Mouse (Mus musculus) kidney, embryonic 15.5 days (tissue): ENCODE data around the gene Gsta2. TPM values are rescaled to one million over a fixed set of nuclear protein-coding genes. Genes with fewer than 3 reads are reported as not detected.
"Not testable (repeated sequence)": the region's sequence is repeated elsewhere in the genome, so short reads cannot be mapped to it uniquely, and the experiment has no call there.

Source experiments
- ATAC-seq: fragments of 200-750 bp; cut with Nextera tagmentation; replicated peaks from 2 replicates; pipeline ENCODE4 v1.8.0; 2017; ENCODE audit warnings: moderate TSS enrichment; ENCODE audit not compliant: low FRiP score
- H3K27ac ChIP-seq: fragments of 300-500 bp; sonication (generic); 2 replicates; pipeline ENCODE4 v1.5.1; 2015; ENCODE audit warnings: mild to moderate bottlenecking, inconsistent platforms
- H3K27me3 ChIP-seq: fragments of 300-500 bp; sonication (generic); 2 replicates; pipeline ENCODE4 v1.6.1; 2015; ENCODE audit warnings: inconsistent platforms
- H3K36me3 ChIP-seq: fragments of 300-500 bp; sonication (generic); 2 replicates; pipeline ENCODE4 v1.6.1; 2015; ENCODE audit warnings: inconsistent platforms
- H3K4me1 ChIP-seq: fragments of 300-500 bp; sonication (generic); 2 replicates; pipeline ENCODE4 v1.6.1; 2015; ENCODE audit warnings: inconsistent platforms
- H3K4me2 ChIP-seq: fragments of 300-500 bp; sonication (generic); 2 replicates; pipeline ENCODE4 v1.6.1; 2015; ENCODE audit warnings: moderate library complexity, mild to moderate bottlenecking, inconsistent platforms
- H3K4me3 ChIP-seq: fragments of 300-500 bp; sonication (generic); replicated peaks from 2 replicates; pipeline ENCODE4 v1.5.1; 2015; ENCODE audit warnings: mild to moderate bottlenecking, inconsistent platforms
- H3K9ac ChIP-seq: fragments of 300-500 bp; sonication (generic); 2 replicates; pipeline ENCODE4 v1.6.1; 2015; ENCODE audit warnings: mild to moderate bottlenecking, inconsistent platforms
- H3K9me3 ChIP-seq: fragments of 300-500 bp; sonication (generic); replicated peaks from 2 replicates; pipeline ENCODE4 v1.6.1; 2016; ENCODE audit warnings: inconsistent platforms
- WGBS: fragments of 180-500 bp; shearing (Covaris S2); methylation state at CpG from one replicate; pipeline ENCODE4 v1.1.7; 2015; ENCODE audit warnings: mixed read lengths; 5-methylcytosine and 5-hydroxymethylcytosine counted together
- polyA plus RNA-seq: library from polyadenylated mRNA; unstranded; fragments of >200 nt; fragmentation: Nextera tagmentation; extraction: Ambion mirVana; gene quantifications from 2 replicates; pipeline ENCODE4 v1.2.1, GENCODE M21; 2015

Gsta2 gene
- polyA plus RNA-seq, 1 experiment from 2014 or later = 41.3 TPM

- Histone ChIP-seq H3K27me3 (peaks cover 10% of the 10 kb centered on the region; the same call in 1 of the 2 replicates), H3K4me1 (peaks cover 11% of the 10 kb centered on the region), H3K9ac (no peak overlapping the region), H3K36me3 (no peaks in the 10 kb centered on the region), H3K4me2 (peak overlapping the region; percentile 65), H3K4me3 (peak overlapping the region; percentile 34), H3K9me3 (no peaks in the 10 kb centered on the region), H3K27ac (no peak overlapping the region)
- ATAC-seq = no peak
- 39% methylated on average over 8 of the region's 8 CpGs for WGBS
These were observed 22.0 kb upstream of the Gsta2 start for GRCm38 (mm10) chr9:78377546-78377945.

- Histone ChIP-seq H3K4me3 (no peak overlapping the region), H3K9ac (no peak overlapping the region), H3K9me3 (no peaks in the 10 kb centered on the region), H3K27ac (no peak overlapping the region), H3K4me1 (peaks cover 11% of the 10 kb centered on the region), H3K4me2 (no peak overlapping the region), H3K36me3 (no peaks in the 10 kb centered on the region), H3K27me3 (peaks cover 10% of the 10 kb centered on the region; the same call in 1 of the 2 replicates)
- ATAC-seq = no peak
- 70% methylated on average over 4 of the region's 4 CpGs for WGBS
These were observed 19.9 kb upstream of the Gsta2 start for GRCm38 (mm10) chr9:78375486-78375885.

DNA sequence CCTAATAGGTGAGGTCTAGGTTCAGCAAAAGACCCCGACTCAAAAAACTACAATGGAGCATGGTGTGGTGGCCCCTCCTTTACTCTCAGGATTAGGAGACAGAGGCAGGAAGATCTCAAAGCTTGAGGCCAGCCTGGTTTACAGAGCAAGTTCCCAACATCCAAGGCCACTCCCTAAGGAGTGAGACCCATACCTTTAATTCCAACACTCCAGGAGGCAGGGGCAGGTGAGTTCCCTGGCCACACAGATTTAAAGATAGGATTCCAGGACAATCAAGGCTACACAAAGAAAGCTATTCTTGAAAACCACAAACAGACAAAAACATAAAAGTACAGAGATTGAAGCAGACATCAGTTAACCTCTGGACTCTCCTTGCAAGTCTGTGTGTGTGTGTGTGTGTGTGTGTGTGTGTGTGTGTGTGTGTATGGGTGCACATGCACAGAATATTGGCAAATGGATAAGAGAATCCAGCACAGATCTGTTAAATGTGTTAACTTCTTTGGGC is 19.3 kb upstream of the Gsta2 start:
- no peaks in the 10 kb centered on the region for H3K9me3 ChIP-seq
- H3K4me2 ChIP-seq = no peak overlapping the region
- H3K27ac ChIP-seq = no peak overlapping the region
- H3K27me3 ChIP-seq = peaks cover 6% of the 10 kb centered on the region; the same call in 1 of the 2 replicates
- H3K4me1 ChIP-seq = peaks cover 11% of the 10 kb centered on the region
- H3K9ac ChIP-seq = no peak overlapping the region
- H3K4me3 ChIP-seq = no peak overlapping the region
- ATAC-seq = no peak
- no peaks in the 10 kb centered on the region for H3K36me3 ChIP-seq
- 65% methylated on average over 1 of the region's 1 CpGs for WGBS

DNA sequence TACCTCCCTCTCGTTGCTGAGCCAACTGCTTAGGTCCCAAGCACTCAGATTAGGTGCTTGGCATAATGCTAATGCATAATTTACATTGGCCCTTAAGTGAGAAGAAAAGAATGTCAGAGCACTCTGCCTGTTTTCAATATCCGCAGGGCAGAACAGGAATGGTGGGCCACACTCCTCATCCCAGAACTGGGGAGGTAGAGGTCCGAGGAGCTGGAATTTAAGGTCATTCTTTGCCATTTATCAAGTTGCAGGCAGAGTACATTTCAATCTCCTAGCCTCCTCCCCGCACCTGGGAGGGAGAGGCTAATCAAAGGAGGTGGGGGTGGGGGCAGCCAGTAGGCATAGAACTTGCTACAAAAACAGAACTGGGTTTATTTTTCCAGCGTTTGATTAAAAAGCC is 18.8 kb upstream of the Gsta2 start:
- no peak overlapping the region for H3K4me3 ChIP-seq

DNA sequence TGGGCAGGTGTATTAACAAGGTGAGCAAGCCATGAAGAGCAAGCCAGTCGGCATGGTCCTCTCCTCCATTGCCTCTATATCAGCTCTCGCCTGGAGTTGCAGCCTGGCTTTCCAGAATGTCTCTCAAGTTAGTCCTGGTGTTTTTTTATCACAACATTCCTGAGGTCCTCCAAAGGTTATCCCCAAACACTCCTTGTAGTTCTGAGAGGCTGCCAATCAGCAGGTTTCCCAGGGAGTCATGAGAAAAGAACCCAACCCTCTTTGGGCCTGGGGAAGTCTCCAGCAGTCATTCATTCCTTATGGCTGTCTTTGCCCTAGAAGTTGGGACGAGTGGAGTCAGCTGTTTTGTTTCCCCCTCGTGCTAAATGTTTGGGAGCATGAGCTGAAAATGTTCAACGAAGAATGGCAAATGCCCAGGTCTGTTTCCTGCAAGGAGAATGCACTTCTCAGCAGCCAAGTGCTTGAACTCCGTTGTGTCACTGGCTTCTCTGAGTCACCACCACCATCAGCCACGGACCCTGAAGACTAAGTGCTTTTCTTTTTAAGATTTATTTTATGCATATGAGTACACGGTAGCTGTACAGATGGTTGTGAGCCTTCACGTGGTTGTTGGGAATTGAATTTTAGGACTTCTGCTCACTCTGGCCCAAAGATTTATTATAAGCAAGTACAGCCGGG is 17.4 kb upstream of the Gsta2 start:
- H3K27me3 ChIP-seq = peaks cover 5% of the 10 kb centered on the region; the same call in 1 of the 2 replicates
- no peak overlapping the region for H3K4me2 ChIP-seq
- H3K27ac ChIP-seq = no peak overlapping the region
- H3K9ac ChIP-seq = no peak overlapping the region
- WGBS = 83% methylated on average over 10 of the region's 10 CpGs
- no peak for ATAC-seq
- no peak overlapping the region for H3K4me3 ChIP-seq
- H3K4me1 ChIP-seq = peaks cover 4% of the 10 kb centered on the region
- no peaks in the 10 kb centered on the region for H3K36me3 ChIP-seq
- H3K9me3 ChIP-seq = no peaks in the 10 kb centered on the region

More for the DNA sequence above, 18.8 kb upstream of the Gsta2 start:
- Histone ChIP-seq H3K9ac (no peak overlapping the region), H3K4me2 (no peak overlapping the region), H3K4me1 (peaks cover 11% of the 10 kb centered on the region), H3K27ac (no peak overlapping the region), H3K36me3 (no peaks in the 10 kb centered on the region), H3K9me3 (no peaks in the 10 kb centered on the region), H3K27me3 (peaks cover 6% of the 10 kb centered on the region; the same call in 1 of the 2 replicates)
- 32% methylated on average over 5 of the region's 5 CpGs for WGBS
- no peak for ATAC-seq

DNA sequence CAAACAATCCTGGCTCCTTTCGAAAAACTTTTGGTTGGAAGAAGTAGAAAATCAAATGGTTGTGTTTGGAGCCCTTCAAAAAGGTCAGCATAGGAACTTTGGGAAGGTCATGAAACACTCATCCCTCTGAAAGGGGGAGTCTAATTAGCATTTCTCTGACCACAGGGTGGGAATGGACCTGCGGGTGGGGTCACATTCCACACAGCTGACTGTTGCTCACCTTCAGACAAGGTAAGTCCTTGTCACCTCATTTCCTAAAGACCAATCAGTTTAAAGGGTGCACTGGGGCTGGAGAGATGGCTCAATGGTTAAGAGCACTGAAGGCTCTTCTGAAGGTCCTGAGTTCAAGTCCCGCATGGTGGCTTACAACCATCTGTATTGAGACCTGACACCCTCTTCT is 15.9 kb upstream of the Gsta2 start:
- Histone ChIP-seq H3K4me3 (no peak overlapping the region), H3K4me1 (no peaks in the 10 kb centered on the region), H3K27ac (no peak overlapping the region), H3K9me3 (no peaks in the 10 kb centered on the region), H3K36me3 (no peaks in the 10 kb centered on the region), H3K9ac (no peak overlapping the region), H3K4me2 (no peak overlapping the region), H3K27me3 (no peaks in the 10 kb centered on the region)
- no peak for ATAC-seq
- WGBS = 93% methylated on average over 3 of the region's 3 CpGs

GRCm38 (mm10) chr9:78369786-78370185 is 14.2 kb upstream of the Gsta2 start:
- ATAC-seq = no peak
- Histone ChIP-seq H3K9me3 (no peaks in the 10 kb centered on the region), H3K4me1 (no peaks in the 10 kb centered on the region), H3K4me2 (no peak overlapping the region), H3K27me3 (no peaks in the 10 kb centered on the region), H3K9ac (no peak overlapping the region), H3K4me3 (no peak overlapping the region), H3K36me3 (no peaks in the 10 kb centered on the region), H3K27ac (no peak overlapping the region)
- WGBS = 91% methylated on average over 7 of the region's 7 CpGs

DNA sequence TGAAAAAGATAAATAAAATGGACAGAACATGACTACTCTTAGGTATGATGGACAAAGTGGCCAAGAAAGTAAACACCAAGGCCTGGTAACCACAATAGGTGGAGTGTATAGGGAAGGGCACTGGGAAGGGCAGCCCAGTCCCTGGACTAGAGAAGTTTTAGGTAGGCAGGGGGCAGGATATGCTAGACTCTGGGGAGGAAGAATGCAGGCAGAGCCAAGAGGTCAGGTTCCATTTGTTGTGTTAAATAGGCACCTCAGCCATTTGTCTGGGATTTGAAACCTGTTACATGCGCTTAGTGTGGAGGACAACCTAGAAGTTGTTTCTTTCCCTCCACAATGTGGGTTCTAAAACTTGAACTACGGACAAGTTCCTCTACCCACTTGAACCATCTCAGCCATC is 13.8 kb upstream of the Gsta2 start:
- Histone ChIP-seq H3K4me3 (no peak overlapping the region), H3K27ac (no peak overlapping the region), H3K9me3 (no peaks in the 10 kb centered on the region), H3K27me3 (no peaks in the 10 kb centered on the region), H3K4me2 (no peak overlapping the region), H3K4me1 (no peaks in the 10 kb centered on the region), H3K9ac (no peak overlapping the region), H3K36me3 (no peaks in the 10 kb centered on the region)
- WGBS = 87% methylated on average over 2 of the region's 2 CpGs
- ATAC-seq = no peak

DNA sequence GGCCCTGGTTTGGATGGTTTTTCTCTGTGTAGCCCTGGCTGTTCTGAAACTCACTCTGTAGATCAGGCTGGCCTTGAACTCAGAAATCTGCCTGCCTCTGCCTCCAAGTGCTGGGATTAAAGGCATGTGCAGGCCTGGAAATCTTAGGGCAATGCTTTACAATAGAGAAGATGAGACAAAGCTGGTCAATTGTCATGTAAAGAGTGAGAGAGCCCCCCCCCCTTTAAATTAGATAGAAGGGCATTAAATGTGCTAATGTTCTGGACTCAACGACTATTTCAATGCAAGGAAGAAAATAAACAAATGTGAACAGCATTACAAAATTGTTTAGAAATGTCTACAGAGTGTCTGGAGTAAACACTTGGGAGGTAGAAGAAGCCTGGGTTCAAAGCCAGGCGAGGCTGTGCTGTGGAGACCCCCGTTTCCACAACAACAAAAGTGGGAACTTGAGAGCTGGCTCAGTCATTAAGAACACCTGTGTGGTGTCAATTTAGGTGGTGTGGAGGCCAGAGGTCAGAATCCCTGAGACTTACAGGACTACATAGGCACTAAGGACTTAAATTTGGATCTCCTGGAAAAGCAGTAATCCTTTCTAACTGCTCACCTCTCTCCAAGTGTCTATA is 13.2 kb upstream of the Gsta2 start:
- Histone ChIP-seq H3K27me3 (no peaks in the 10 kb centered on the region), H3K36me3 (no peaks in the 10 kb centered on the region), H3K27ac (no peak overlapping the region), H3K9me3 (no peaks in the 10 kb centered on the region), H3K4me1 (no peaks in the 10 kb centered on the region), H3K9ac (no peak overlapping the region), H3K4me3 (no peak overlapping the region), H3K4me2 (no peak overlapping the region)
- ATAC-seq = no peak
- 55% methylated on average over 3 of the region's 3 CpGs for WGBS

DNA sequence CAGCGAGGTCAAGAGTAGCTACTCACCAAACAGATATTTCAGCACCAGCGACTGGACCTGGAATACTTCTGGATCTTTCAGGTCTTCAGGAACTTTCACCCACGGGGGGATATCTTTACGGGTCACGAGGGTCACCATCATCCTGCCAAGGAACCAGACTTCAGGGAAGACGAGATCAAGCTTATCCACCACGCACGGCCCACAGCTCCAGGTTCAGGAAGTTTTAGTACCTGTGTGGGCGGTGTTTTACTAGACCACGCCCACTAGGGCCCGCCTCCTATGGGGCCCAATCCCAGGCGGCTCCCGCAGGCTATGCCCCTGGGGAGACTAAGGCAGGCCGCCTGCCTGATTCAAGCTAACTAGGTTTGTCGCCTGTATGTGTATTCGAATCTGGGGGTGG is 12.4 kb upstream of the Gsta2 start, which contains the start of gene Dppa5a:
TSS of gene Dppa5a (minus strand) at position 219 of the 400 bp plus-strand sequence.
- not testable (repeated sequence) for H3K9me3 ChIP-seq, H3K4me1 ChIP-seq, H3K27ac ChIP-seq, H3K27me3 ChIP-seq, H3K36me3 ChIP-seq, ATAC-seq, H3K4me2 ChIP-seq, H3K4me3 ChIP-seq, H3K9ac ChIP-seq
- 93% methylated on average over 16 of the region's 16 CpGs for WGBS

DNA sequence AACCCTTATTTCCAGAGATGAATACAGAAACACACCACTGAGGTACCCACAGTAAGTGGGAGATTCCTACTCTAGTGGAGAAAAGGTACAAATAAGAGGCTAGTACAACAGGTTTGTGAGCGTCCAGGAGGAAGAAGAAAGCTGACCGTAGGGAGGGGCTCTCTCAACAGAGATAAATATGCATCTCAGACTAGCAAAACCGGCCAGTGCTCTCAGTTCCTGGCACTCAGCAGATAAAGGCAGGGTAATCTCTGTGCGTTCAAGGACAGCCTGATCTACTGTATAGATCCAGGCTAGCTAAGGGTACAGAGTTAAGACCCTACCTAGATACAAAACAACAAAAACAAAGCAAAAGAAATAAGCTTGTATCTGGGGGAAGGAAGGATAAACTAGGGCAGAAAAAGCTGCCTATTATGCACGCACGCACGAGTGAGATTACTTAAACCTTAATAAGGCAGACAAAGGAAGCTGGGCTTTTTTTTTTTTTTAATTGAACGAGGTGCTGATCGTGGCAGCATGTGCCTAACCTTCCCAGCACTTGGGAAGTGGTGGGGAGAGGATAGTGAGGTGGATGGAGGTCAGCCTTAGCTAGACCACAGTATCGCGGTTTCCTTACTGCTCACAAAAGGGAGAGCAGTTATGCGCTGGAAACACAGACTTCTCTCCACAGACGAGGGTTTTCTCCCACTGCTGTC is 10.4 kb upstream of the Gsta2 start:
- H3K9me3 ChIP-seq = no peaks in the 10 kb centered on the region
- no peaks in the 10 kb centered on the region for H3K36me3 ChIP-seq
- ATAC-seq = no peak
- no peaks in the 10 kb centered on the region for H3K4me1 ChIP-seq
- no peaks in the 10 kb centered on the region for H3K27me3 ChIP-seq
- H3K9ac ChIP-seq = no peak overlapping the region
- no peak overlapping the region for H3K4me2 ChIP-seq
- no peak overlapping the region for H3K4me3 ChIP-seq
- no peak overlapping the region for H3K27ac ChIP-seq
- WGBS = 75% methylated on average over 13 of the region's 13 CpGs

DNA sequence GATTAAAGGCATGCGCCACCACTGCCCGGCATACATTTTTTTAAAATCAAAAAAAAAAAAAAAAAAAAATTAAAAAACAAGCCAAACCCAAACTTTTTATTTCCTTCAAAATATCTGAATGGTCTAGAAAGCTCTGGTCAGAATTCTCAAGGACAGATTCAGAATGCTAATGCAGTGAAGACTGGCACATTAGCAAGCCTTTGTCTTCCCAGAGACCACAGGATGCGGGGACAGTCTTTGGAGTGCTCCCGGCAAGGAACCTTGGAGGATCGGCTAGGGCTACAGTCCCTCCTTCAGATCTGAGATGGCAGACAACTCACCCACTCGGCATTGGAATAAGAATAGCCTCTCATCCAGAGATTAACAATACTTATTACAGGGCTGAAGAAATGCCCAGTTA is 9.1 kb upstream of the Gsta2 start:
- Histone ChIP-seq H3K27me3 (no peaks in the 10 kb centered on the region), H3K4me3 (no peak overlapping the region), H3K27ac (no peak overlapping the region), H3K36me3 (no peaks in the 10 kb centered on the region), H3K4me2 (no peak overlapping the region), H3K4me1 (no peaks in the 10 kb centered on the region), H3K9ac (no peak overlapping the region), H3K9me3 (no peaks in the 10 kb centered on the region)
- 90% methylated on average over 6 of the region's 6 CpGs for WGBS
- ATAC-seq = no peak
